ENCODE assay signal across 24 mouse cellular contexts in genomic region chr8:115420536-115420935, GRCm38 (mm10).
DNase-seq lines count a peak whose midpoint lies in the region; ATAC-seq and TF ChIP-seq lines count a peak whose summit lies in the region.
"Had no signal": no experiment of that assay in that cellular context is flagged by ENCODE, and none has a peak within 500 bp of the region (broad histone marks: within the 10 kb centered on the region; RNA-seq: fewer than 3 reads in every experiment).

No protein-coding gene starts in this region.

- DNase-seq in urinary bladder, postnatal 36 days (ENCODE audit: low spot score in 2 of 2) = no peak
- no peak for DNase-seq in forebrain, embryonic 14.5 days (ENCODE audit: low spot score)
- DNase-seq in hindbrain, postnatal 0 days (ENCODE audit: low spot score) = no peak
- DNase-seq: adrenal gland, postnatal 14 days; cerebellum, adult 18-20 months; cerebellum, adult 9-10 months; cerebellum, postnatal 14 days; forebrain, postnatal 0 days; gastrocnemius, adult 2 months; gastrocnemius, postnatal 14 days; heart, adult 18-20 months; heart, postnatal 10 days; heart, postnatal 36 days had no signal

- H3K4me3 ChIP-seq in bone marrow macrophage, adult 2 months (ENCODE audit: insufficient read depth, low read length) = no peak overlapping the region
- H3K4me3 ChIP-seq in brown adipose tissue, adult 24 weeks (ENCODE audit: insufficient read depth, low read depth, low read length) = no peak overlapping the region
- no peak overlapping the region for H3K4me3 ChIP-seq in macrophage (ENCODE audit: inconsistent target)
- no peak overlapping the region for H3K4me3 ChIP-seq in forebrain, embryonic 14.5 days (ENCODE audit: low read depth, low read length)
- H3K4me3 ChIP-seq in hindbrain, postnatal 0 days (ENCODE audit: low read length) = no peak overlapping the region
- H3K4me3 ChIP-seq: forebrain, embryonic 10.5 days; forebrain, embryonic 13.5 days; gastrocnemius, adult 2 months; heart, embryonic 12.5 days; heart, embryonic 15.5 days; hindbrain, embryonic 10.5 days; hindbrain, embryonic 13.5 days had no signal

- H3K4me2 ChIP-seq in forebrain, embryonic 14.5 days (ENCODE audit: low read length) = no peak overlapping the region
- H3K4me2 ChIP-seq in hindbrain, postnatal 0 days (ENCODE audit: low read depth, low read length) = no peak overlapping the region
- H3K4me2 ChIP-seq: forebrain, embryonic 13.5 days; heart, embryonic 12.5 days; heart, embryonic 15.5 days; hindbrain, embryonic 13.5 days had no signal

- H3K27me3 ChIP-seq in forebrain, embryonic 14.5 days (replicated peaks; ENCODE audit: control insufficient read depth, insufficient read depth, low read length) = no peaks in the 10 kb centered on the region
- no peaks in the 10 kb centered on the region for H3K27me3 ChIP-seq in hindbrain, postnatal 0 days (ENCODE audit: insufficient read depth, low read length)
- H3K27me3 ChIP-seq: heart, embryonic 12.5 days had no signal

- TF ChIP-seq CTCF in bone marrow macrophage, adult 2 months (IDR thresholded peaks at IDR 0.05; ENCODE audit: low read depth, low read length) = no peak
- no peak for TF ChIP-seq CTCF in hindbrain, postnatal 0 days (IDR thresholded peaks at IDR 0.05; ENCODE audit: low read depth)

- H3K36me3 ChIP-seq in macrophage (ENCODE audit: inconsistent target) = no peaks in the 10 kb centered on the region
- H3K36me3 ChIP-seq in forebrain, embryonic 14.5 days (ENCODE audit: control insufficient read depth, insufficient read depth, low read length) = no peaks in the 10 kb centered on the region
- no peaks in the 10 kb centered on the region for H3K36me3 ChIP-seq in hindbrain, postnatal 0 days (ENCODE audit: insufficient read depth, low read length)
- H3K36me3 ChIP-seq: forebrain, embryonic 10.5 days; heart, embryonic 12.5 days; heart, embryonic 15.5 days; hindbrain, embryonic 10.5 days; hindbrain, embryonic 13.5 days had no signal

- H3K4me1 ChIP-seq in bone marrow macrophage, adult 2 months (ENCODE audit: control insufficient read depth, insufficient read depth, low read length) = peaks cover 28% of the 10 kb centered on the region
- H3K4me1 ChIP-seq in brown adipose tissue, adult 24 weeks (ENCODE audit: control insufficient read depth, insufficient read depth, insufficient read length, low read length) = no peaks in the 10 kb centered on the region
- peaks cover 3% of the 10 kb centered on the region for H3K4me1 ChIP-seq in forebrain, embryonic 14.5 days (ENCODE audit: control insufficient read depth, insufficient read depth, low read length)
- H3K4me1 ChIP-seq in hindbrain, postnatal 0 days (ENCODE audit: insufficient read depth, low read length) = no peaks in the 10 kb centered on the region
- H3K4me1 ChIP-seq: heart, embryonic 12.5 days; heart, embryonic 15.5 days had no signal

- ATAC-seq in forebrain, embryonic 14.5 days = no peak
- no peak for ATAC-seq in hindbrain, postnatal 0 days
- ATAC-seq: CD4-positive, CD25-positive, alpha-beta regulatory T cell, adult 4 months; forebrain, embryonic 13.5 days; forebrain, postnatal 0 days; hindbrain, embryonic 16.5 days had no signal

- H3K27ac ChIP-seq in bone marrow macrophage, adult 2 months (ENCODE audit: insufficient read depth, low read depth, low read length) = peak overlapping the region; percentile 66
- peak overlapping the region; percentile 54; the same call in 1 of the 2 replicates for H3K27ac ChIP-seq in brown adipose tissue, adult 24 weeks (replicated peaks; ENCODE audit: low read depth, low read length)
- H3K27ac ChIP-seq in macrophage = peak overlapping the region; percentile 79
- no peak overlapping the region for H3K27ac ChIP-seq in forebrain, embryonic 14.5 days (ENCODE audit: low read depth, low read length)
- H3K27ac ChIP-seq in hindbrain, postnatal 0 days = no peak overlapping the region
- H3K27ac ChIP-seq: forebrain, embryonic 10.5 days; forebrain, embryonic 13.5 days; gastrocnemius, adult 2 months; heart, embryonic 15.5 days; hindbrain, embryonic 10.5 days; hindbrain, embryonic 13.5 days had no signal

- H3K9ac ChIP-seq in forebrain, embryonic 14.5 days (ENCODE audit: low read length) = no peak overlapping the region
- no peak overlapping the region for H3K9ac ChIP-seq in hindbrain, postnatal 0 days (replicated peaks; ENCODE audit: low read length)
- H3K9ac ChIP-seq: forebrain, embryonic 13.5 days; forebrain, postnatal 0 days; heart, embryonic 12.5 days; heart, embryonic 15.5 days; hindbrain, embryonic 13.5 days had no signal

- no peaks in the 10 kb centered on the region for H3K79me2 ChIP-seq in macrophage (ENCODE audit: inconsistent target)

- 70% methylated on average over 3 of the region's 3 CpGs for WGBS in macrophage (ENCODE audit: missing documents)
- 91% methylated on average over 3 of the region's 3 CpGs for whole genome bisulfite sequencing in forebrain, embryonic 14.5 days
- WGBS in hindbrain, postnatal 0 days = 91% methylated on average over 3 of the region's 3 CpGs

- no peaks in the 10 kb centered on the region for H3K9me3 ChIP-seq in forebrain, embryonic 14.5 days (replicated peaks; ENCODE audit: control insufficient read depth, low read length)
- no peaks in the 10 kb centered on the region for H3K9me3 ChIP-seq in hindbrain, postnatal 0 days (ENCODE audit: low read length)
- H3K9me3 ChIP-seq: forebrain, embryonic 10.5 days; forebrain, embryonic 13.5 days; heart, embryonic 12.5 days; heart, embryonic 15.5 days; hindbrain, embryonic 10.5 days; hindbrain, embryonic 13.5 days had no signal

- no peak for TF ChIP-seq POLR2A in bone marrow macrophage, adult 2 months (IDR thresholded peaks at IDR 0.05; ENCODE audit: borderline replicate concordance, low read depth, low read length)

Comparison
In these comparisons a context has a peak if more than half of its experiments do, and no peak if none do; other contexts are left out.
1. H3K27ac ChIP-seq: peak in bone marrow macrophage, adult 2 months (single experiment), brown adipose tissue, adult 24 weeks (single experiment) and macrophage (single experiment); none in forebrain, embryonic 14.5 days (single experiment) and hindbrain, postnatal 0 days (single experiment).